Mouse (Mus musculus): Measurements from ENCODE around the gene Gm11027. TPM values are rescaled to one million over a fixed set of nuclear protein-coding genes. Genes with fewer than 3 reads are reported as not detected.

The Gm11027 gene
- total RNA-seq, 2 experiments from 2014 or later, result not detected

Small RNAs within 50 kb of the gene (microRNA-seq; reads per million reads assigned to microRNA genes)
- gene Gm23190 (ENCODE audit: borderline number of aligned reads in 2 of 2), result 0 reads per million in 2 experiments

Other genes with a start within 250 kb of the Gm11027 start
- gene Zfp386, start 227.7 kb upstream of the Gm11027 start, total RNA-seq (2021), result 10 to 100 TPM; 30.2 to 31.3 TPM
- 1 to 10 TPM; 1.6 to 2.9 TPM for gene Vipr2, start 197.7 kb upstream of the Gm11027 start, total RNA-seq (2021)
- 1 to 10 TPM; 2.2 to 2.7 TPM for gene Wdr60, start 12.4 kb upstream of the Gm11027 start, total RNA-seq (2021)
- 10 to 100 TPM; 27.7 to 29.9 TPM for gene Esyt2, start 5.8 kb downstream of the Gm11027 start, total RNA-seq (2021)
- 1 to 10 TPM; 2.5 to 4.1 TPM for gene Ncapg2, start 130.0 kb downstream of the Gm11027 start, total RNA-seq (2021)
- gene Ptprn2, start 210.3 kb downstream of the Gm11027 start, total RNA-seq (2021), result under 1 TPM in 1 of 2 experiments, not detected in 1; 0.25 TPM